Mouse (Mus musculus): ENCODE measurements around the gene Evi5. TPM values are rescaled to one million over a fixed set of nuclear protein-coding genes. Genes with fewer than 3 reads are reported as not detected.
A peak's percentile ranks its signal among the peaks of the same experiment; 100 is the strongest.

Evi5 gene
- total and polyA plus RNA-seq, 2 experiments from 2014 or later, result 57.7 to 60.1 TPM

DNA sequence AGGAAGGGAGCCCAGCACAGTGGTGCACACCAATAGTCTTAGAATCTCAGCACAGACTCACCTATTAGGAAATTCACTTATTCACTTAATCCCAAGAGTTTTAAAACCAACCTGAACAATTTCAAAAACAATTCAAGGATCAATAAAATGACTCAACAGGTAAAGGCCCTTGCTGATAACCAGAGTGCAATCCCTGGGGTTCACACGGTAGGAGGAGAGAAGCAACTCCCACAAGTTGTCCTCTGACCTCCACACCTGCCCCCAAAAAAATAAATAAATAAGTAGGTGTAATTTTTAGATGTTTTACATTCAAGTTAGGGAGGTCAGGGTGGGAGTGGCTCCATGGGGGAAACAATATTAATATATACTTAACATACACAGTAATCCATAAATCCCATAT, 52.4 kb downstream of the Evi5 start:
- ATAC-seq (no peak), DNase-seq (ENCODE audit: low spot score) (no peak)
- WGBS, result 88% methylated on average over 1 of the region's 1 CpGs
- Histone ChIP-seq H3K36me3 (ENCODE audit: insufficient read depth, low read length) (no peaks in the 10 kb centered on the region), H3K9ac (replicated peaks; ENCODE audit: low read length) (no peak overlapping the region), H3K4me3 (ENCODE audit: low read length) (no peak overlapping the region), H3K4me2 (ENCODE audit: low read depth, low read length) (no peak overlapping the region), H3K4me1 (ENCODE audit: insufficient read depth, low read length) (no peaks in the 10 kb centered on the region), H3K9me3 (ENCODE audit: low read length) (no peaks in the 10 kb centered on the region), H3K27me3 (ENCODE audit: insufficient read depth, low read length) (no peaks in the 10 kb centered on the region), H3K27ac (no peak overlapping the region)
- TF ChIP-seq CTCF (IDR thresholded peaks at IDR 0.05; ENCODE audit: low read depth), result no peak

DNA sequence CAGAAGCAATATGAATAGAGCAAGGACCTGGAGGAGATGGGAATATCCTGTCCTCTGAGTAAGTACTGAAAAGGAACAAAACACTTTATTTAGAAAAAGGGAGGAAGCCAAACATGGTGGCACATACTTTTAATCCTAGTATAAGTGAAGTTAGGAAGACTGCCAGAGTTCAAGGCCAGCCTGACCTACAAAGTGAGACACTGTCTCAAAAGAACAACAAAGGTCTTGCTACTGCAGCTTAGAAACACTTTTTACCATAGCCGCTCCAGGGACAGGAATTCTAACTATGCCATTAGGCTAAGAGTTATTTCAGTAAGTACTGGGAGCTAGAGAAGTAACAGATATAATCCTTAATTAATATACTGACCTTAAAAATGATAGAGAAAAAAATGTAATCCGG, 60.3 kb downstream of the Evi5 start:
- no peak for ATAC-seq
- DNase-seq (ENCODE audit: low spot score), result no peak
- H3K9me3 ChIP-seq (ENCODE audit: low read length), result no peaks in the 10 kb centered on the region
- H3K36me3 ChIP-seq (ENCODE audit: insufficient read depth, low read length), result peaks cover 3% of the 10 kb centered on the region; the same call in 1 of the 2 replicates
- TF ChIP-seq CTCF (IDR thresholded peaks at IDR 0.05; ENCODE audit: low read depth), result no peak
- H3K9ac ChIP-seq (replicated peaks; ENCODE audit: low read length), result no peak overlapping the region
- no peak overlapping the region for H3K4me3 ChIP-seq (ENCODE audit: low read length)
- 91% methylated on average over 2 of the region's 2 CpGs for WGBS
- no peaks in the 10 kb centered on the region for H3K4me1 ChIP-seq (ENCODE audit: insufficient read depth, low read length)
- no peak overlapping the region for H3K4me2 ChIP-seq (ENCODE audit: low read depth, low read length)
- no peaks in the 10 kb centered on the region for H3K27me3 ChIP-seq (ENCODE audit: insufficient read depth, low read length)
- no peak overlapping the region for H3K27ac ChIP-seq

- Histone ChIP-seq H3K36me3 (ENCODE audit: insufficient read depth, low read length) (no peaks in the 10 kb centered on the region), H3K9me3 (ENCODE audit: low read length) (no peaks in the 10 kb centered on the region), H3K4me2 (ENCODE audit: low read depth, low read length) (no peak overlapping the region), H3K4me1 (ENCODE audit: insufficient read depth, low read length) (no peaks in the 10 kb centered on the region), H3K27me3 (ENCODE audit: insufficient read depth, low read length) (no peaks in the 10 kb centered on the region), H3K9ac (replicated peaks; ENCODE audit: low read length) (no peak overlapping the region), H3K27ac (no peak overlapping the region), H3K4me3 (ENCODE audit: low read length) (no peak overlapping the region)
- DNase-seq (ENCODE audit: low spot score) (peak; percentile 31), ATAC-seq (no peak)
- TF ChIP-seq CTCF (IDR thresholded peaks at IDR 0.05; ENCODE audit: low read depth), result no peak
- 57% methylated on average over 4 of the region's 4 CpGs for WGBS
Observed at GRCm38 (mm10) chr5:107807496-107807895, 67.4 kb downstream of the Evi5 start.

GRCm38 (mm10) chr5:107802621-107803020, 72.3 kb downstream of the Evi5 start:
- Histone ChIP-seq H3K9me3 (ENCODE audit: low read length) (no peaks in the 10 kb centered on the region), H3K4me3 (ENCODE audit: low read length) (no peak overlapping the region), H3K27ac (no peak overlapping the region), H3K27me3 (ENCODE audit: insufficient read depth, low read length) (no peaks in the 10 kb centered on the region), H3K36me3 (ENCODE audit: insufficient read depth, low read length) (no peaks in the 10 kb centered on the region), H3K9ac (replicated peaks; ENCODE audit: low read length) (no peak overlapping the region), H3K4me1 (ENCODE audit: insufficient read depth, low read length) (no peaks in the 10 kb centered on the region), H3K4me2 (ENCODE audit: low read depth, low read length) (no peak overlapping the region)
- DNase-seq (ENCODE audit: low spot score) (no peak), ATAC-seq (no peak)
- TF ChIP-seq CTCF (IDR thresholded peaks at IDR 0.05; ENCODE audit: low read depth), result no peak

DNA sequence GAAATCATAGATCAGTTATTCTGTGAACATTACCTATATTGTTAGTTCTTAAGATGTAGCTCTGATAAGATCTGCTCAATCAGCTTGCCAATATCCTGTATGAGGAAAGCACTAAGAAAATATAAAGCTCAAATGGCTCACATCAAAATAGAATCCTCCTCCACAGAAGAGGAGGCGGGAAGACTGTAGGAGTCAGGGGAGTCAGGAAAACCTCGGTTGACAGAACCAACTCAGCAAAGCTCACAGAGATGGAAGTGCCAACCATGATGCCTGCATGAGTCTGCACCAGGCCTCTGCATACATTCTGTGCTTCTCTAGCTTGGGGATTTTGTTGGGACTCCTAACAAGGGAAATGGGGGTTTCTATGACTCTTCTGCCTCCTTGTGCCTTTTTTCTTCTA, 73.7 kb downstream of the Evi5 start:
- Histone ChIP-seq H3K27ac (no peak overlapping the region), H3K4me2 (ENCODE audit: low read depth, low read length) (no peak overlapping the region), H3K9ac (replicated peaks; ENCODE audit: low read length) (no peak overlapping the region), H3K27me3 (ENCODE audit: insufficient read depth, low read length) (no peaks in the 10 kb centered on the region), H3K4me1 (ENCODE audit: insufficient read depth, low read length) (no peaks in the 10 kb centered on the region), H3K36me3 (ENCODE audit: insufficient read depth, low read length) (0 out of 2 replicates have a peak, but pooled peaks cover 4% of the 10 kb centered on the region), H3K9me3 (ENCODE audit: low read length) (no peaks in the 10 kb centered on the region), H3K4me3 (ENCODE audit: low read length) (no peak overlapping the region)
- DNase-seq (ENCODE audit: low spot score) (no peak), ATAC-seq (no peak)
- TF ChIP-seq CTCF (IDR thresholded peaks at IDR 0.05; ENCODE audit: low read depth), result no peak
- 90% methylated on average over 2 of the region's 2 CpGs for WGBS

DNA sequence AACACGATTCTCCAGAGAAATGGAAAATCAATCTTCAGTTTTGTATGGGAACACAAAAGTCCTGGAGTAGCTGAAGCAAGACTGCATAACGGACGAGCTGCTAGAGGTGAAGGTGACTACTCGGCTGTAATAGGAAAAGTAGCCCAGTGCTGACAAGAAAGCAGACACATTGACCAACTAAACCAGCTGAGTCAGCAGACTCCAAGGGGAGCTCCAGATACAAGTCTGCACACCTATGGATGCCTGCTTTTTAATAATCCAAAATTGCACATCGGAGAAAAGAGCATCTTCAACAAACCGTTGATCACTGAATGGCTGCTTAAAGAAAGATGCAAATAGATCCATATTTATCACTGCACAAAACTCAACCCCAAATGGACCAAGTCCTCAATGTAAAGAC, 76.6 kb downstream of the Evi5 start:
- no peak for DNase-seq (ENCODE audit: low spot score)
- no peak overlapping the region for H3K9ac ChIP-seq (replicated peaks; ENCODE audit: low read length)
- TF ChIP-seq CTCF (IDR thresholded peaks at IDR 0.05; ENCODE audit: low read depth), result no peak
- H3K4me3 ChIP-seq (ENCODE audit: low read length), result no peak overlapping the region
- WGBS, result 93% methylated on average over 6 of the region's 6 CpGs
- no peaks in the 10 kb centered on the region for H3K9me3 ChIP-seq (ENCODE audit: low read length)
- H3K36me3 ChIP-seq (ENCODE audit: insufficient read depth, low read length), result peaks cover 11% of the 10 kb centered on the region; the same call in 1 of the 2 replicates
- no peak overlapping the region for H3K27ac ChIP-seq
- H3K27me3 ChIP-seq (ENCODE audit: insufficient read depth, low read length), result no peaks in the 10 kb centered on the region
- no peak for ATAC-seq
- no peaks in the 10 kb centered on the region for H3K4me1 ChIP-seq (ENCODE audit: insufficient read depth, low read length)
- H3K4me2 ChIP-seq (ENCODE audit: low read depth, low read length), result no peak overlapping the region

DNA sequence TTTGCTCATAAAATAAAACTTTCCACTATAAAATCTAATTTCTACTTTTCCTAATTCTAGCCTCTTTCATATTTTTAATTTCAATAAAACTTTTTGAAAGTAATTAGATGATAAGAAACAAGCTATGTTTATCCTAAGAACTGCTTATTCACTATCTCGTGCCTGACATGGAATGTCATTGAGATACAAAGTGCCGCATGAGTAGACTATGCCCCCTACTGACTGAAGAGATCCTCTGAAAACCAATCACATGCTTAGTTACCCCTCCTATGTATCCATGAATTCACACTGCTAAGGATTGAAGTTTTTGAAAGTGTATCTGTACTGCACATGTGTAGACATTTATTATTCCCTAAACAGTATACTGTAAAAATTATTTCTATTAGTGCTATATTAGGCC, 81.0 kb downstream of the Evi5 start:
- no peak overlapping the region for H3K4me3 ChIP-seq (ENCODE audit: low read length)
- H3K9me3 ChIP-seq (ENCODE audit: low read length), result no peaks in the 10 kb centered on the region
- no peak overlapping the region for H3K4me2 ChIP-seq (ENCODE audit: low read depth, low read length)
- H3K4me1 ChIP-seq (ENCODE audit: insufficient read depth, low read length), result no peaks in the 10 kb centered on the region
- no peak overlapping the region for H3K9ac ChIP-seq (replicated peaks; ENCODE audit: low read length)
- TF ChIP-seq CTCF (IDR thresholded peaks at IDR 0.05; ENCODE audit: low read depth), result peak; percentile 37
- ATAC-seq (no peak), DNase-seq (ENCODE audit: low spot score) (peak; percentile 11)
- H3K27me3 ChIP-seq (ENCODE audit: insufficient read depth, low read length), result no peaks in the 10 kb centered on the region
- H3K27ac ChIP-seq, result no peak overlapping the region
- WGBS, result 23% methylated on average over 2 of the region's 2 CpGs
- peaks cover 11% of the 10 kb centered on the region; the same call in 1 of the 2 replicates for H3K36me3 ChIP-seq (ENCODE audit: insufficient read depth, low read length)

Measured in hindbrain, postnatal 0 days (tissue).